In the genomic region with DNA sequence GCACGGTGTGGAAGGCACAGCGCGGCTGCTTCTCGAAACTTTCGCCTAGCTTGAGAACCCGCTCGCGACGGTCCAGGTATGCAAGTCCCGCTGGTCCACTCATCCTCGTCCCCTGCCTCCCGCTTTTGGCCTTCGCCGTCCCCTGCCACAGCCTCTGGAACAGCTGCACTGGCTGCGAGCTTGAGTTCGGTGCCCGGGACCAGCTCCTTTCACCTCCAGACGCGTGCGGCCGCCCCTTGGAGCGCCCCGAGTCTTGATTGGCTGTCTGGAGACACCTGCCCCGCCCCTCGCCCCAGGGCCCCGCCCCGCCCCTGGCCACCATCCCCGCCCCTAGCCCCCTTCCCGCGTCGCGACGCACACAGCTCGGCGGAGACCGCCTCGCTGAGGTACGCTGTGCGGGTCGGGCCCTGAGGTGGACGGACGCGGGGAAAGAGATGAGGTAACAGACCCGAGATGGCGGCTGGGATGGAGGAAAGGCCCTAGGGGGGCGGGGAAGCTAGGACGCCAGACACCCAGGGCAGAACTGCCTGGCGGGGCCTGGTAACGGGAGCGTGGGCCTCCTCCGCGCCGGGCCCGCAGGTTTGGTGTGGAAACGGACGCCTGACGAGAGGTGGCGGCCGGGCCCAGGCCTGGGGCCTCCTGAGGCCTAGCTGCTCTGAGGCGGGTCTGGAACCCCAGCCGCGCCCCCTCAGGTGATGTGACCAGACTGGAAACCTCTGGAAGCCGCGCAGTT, we compare ENCODE assay signal across 8 mouse cellular contexts. TPM values are rescaled to one million over a fixed set of nuclear protein-coding genes. Genes with fewer than 3 reads are reported as not detected.
DNase-seq lines count a peak whose midpoint lies in the region; ATAC-seq lines count a peak whose summit lies in the region.

A gene (plus strand): TSS at position 332 of the 733 bp plus-strand sequence.

- H3K27me3 ChIP-seq in forebrain, embryonic 13.5 days, result peaks cover 3% of the 10 kb centered on the region; the same call in 1 of the 2 replicates
- H3K27me3 ChIP-seq in liver, embryonic 16.5 days (ENCODE audit: control insufficient read depth, insufficient read depth, low read depth, low read length), result peaks cover 2% of the 10 kb centered on the region; the same call in 1 of the 2 replicates
- peaks cover 12% of the 10 kb centered on the region for H3K27me3 ChIP-seq in neural tube, embryonic 13.5 days

- 0 out of 2 replicates have a peak, but pooled peaks cover 4% of the 10 kb centered on the region for H3K36me3 ChIP-seq in forebrain, embryonic 13.5 days (ENCODE audit: poor library complexity, severe bottlenecking)
- H3K36me3 ChIP-seq in liver, embryonic 16.5 days (ENCODE audit: control insufficient read depth, insufficient read depth), result no peaks in the 10 kb centered on the region
- H3K36me3 ChIP-seq in neural tube, embryonic 13.5 days, result no peaks in the 10 kb centered on the region

- peaks cover 16% of the 10 kb centered on the region for H3K4me1 ChIP-seq in forebrain, embryonic 13.5 days
- peaks cover 10% of the 10 kb centered on the region for H3K4me1 ChIP-seq in liver, embryonic 16.5 days (ENCODE audit: control insufficient read depth, low read depth, low read length)
- H3K4me1 ChIP-seq in neural tube, embryonic 13.5 days (replicated peaks), result peaks cover 24% of the 10 kb centered on the region

- peak; percentile 80 for DNase-seq in ES-CJ7 (ENCODE audit: low read depth, low spot score)
- DNase-seq in heart, postnatal 10 days, result peak; percentile 83 to 85
- DNase-seq in large intestine, adult 2 months (ENCODE audit: low read depth, low spot score), result peak; percentile 32
- peak; percentile 48 for DNase-seq in telencephalon, adult 2 months (ENCODE audit: low read depth, low spot score)

- peak within 1 kb of the TSS; percentile 95 for H3K9ac ChIP-seq in forebrain, embryonic 13.5 days
- H3K9ac ChIP-seq in liver, embryonic 16.5 days (ENCODE audit: low read depth, low read length), result peak within 1 kb of the TSS; percentile 87
- peak within 1 kb of the TSS; percentile 92 for H3K9ac ChIP-seq in neural tube, embryonic 13.5 days

- peak within 1 kb of the TSS; percentile 75 for H3K27ac ChIP-seq in forebrain, embryonic 13.5 days
- H3K27ac ChIP-seq in liver, embryonic 16.5 days (ENCODE audit: low read length), result peak within 1 kb of the TSS; percentile 33; the same call in 1 of the 2 replicates
- peak within 1 kb of the TSS; percentile 86 for H3K27ac ChIP-seq in neural tube, embryonic 13.5 days (replicated peaks)

- WGBS in forebrain, embryonic 13.5 days, result 1% methylated on average over 63 of the region's 64 CpGs
- under 1% methylated on average over 64 of the region's 64 CpGs for WGBS in large intestine, adult 2 months
- 0% methylated on average over 61 of the region's 64 CpGs for WGBS in liver, embryonic 16.5 days (ENCODE audit: insufficient replicate concordance)
- under 1% methylated on average over 64 of the region's 64 CpGs for WGBS in neural tube, embryonic 13.5 days

- peak within 1 kb of the TSS; percentile 73 for H3K4me2 ChIP-seq in forebrain, embryonic 13.5 days
- H3K4me2 ChIP-seq in liver, embryonic 16.5 days (ENCODE audit: low read depth, low read length), result peak within 1 kb of the TSS; percentile 97
- H3K4me2 ChIP-seq in neural tube, embryonic 13.5 days, result peak within 1 kb of the TSS; percentile 79

- no peaks in the 10 kb centered on the region for H3K9me3 ChIP-seq in forebrain, embryonic 13.5 days (replicated peaks)
- no peaks in the 10 kb centered on the region for H3K9me3 ChIP-seq in liver, embryonic 16.5 days (replicated peaks; ENCODE audit: control insufficient read depth, low read length)
- H3K9me3 ChIP-seq in neural tube, embryonic 13.5 days, result no peaks in the 10 kb centered on the region

- ATAC-seq in cerebellum, adult (ENCODE audit: insufficient number of reproducible peaks, low FRiP score, low TSS enrichment), result peak; percentile 93
- ATAC-seq in forebrain, embryonic 13.5 days, result peak; percentile 99
- peak; percentile 99 for ATAC-seq in liver, embryonic 16.5 days (ENCODE audit: low read depth)
- peak; percentile 99 for ATAC-seq in neural tube, embryonic 13.5 days (ENCODE audit: low read depth)

- intact Hi-C loops in heart, postnatal 10 days (cut with DNase I), result loop anchor here (10.0 kb wide), 1 partner anchor 743 kb away; no protein-coding TSS in a partner anchor

- peak within 1 kb of the TSS; percentile 87 for H3K4me3 ChIP-seq in forebrain, embryonic 13.5 days
- peak within 1 kb of the TSS; percentile 92 for H3K4me3 ChIP-seq in liver, embryonic 16.5 days (ENCODE audit: low read depth, low read length)
- peak within 1 kb of the TSS; percentile 90 for H3K4me3 ChIP-seq in neural tube, embryonic 13.5 days

RNA-seq across cellular contexts. Expression of the gene that starts here (rescaled TPM):
- polyA plus RNA-seq in forebrain, embryonic 13.5 days (2015; fragmentation: Nextera tagmentation; extraction: Ambion mirVana), result 60.3 and 60.4 TPM in 2 replicates
- 10 to 100 TPM; 12.2 to 13.3 TPM for total RNA-seq in heart, postnatal 10 days (2021)
- 1.1 and 1.2 TPM in 2 replicates for polyA plus RNA-seq in large intestine, adult 2 months (2012; rRNA removed)
- polyA plus RNA-seq in liver, embryonic 16.5 days (2015; fragmentation: Nextera tagmentation; extraction: Ambion mirVana), result 7.4 and 9.0 TPM in 2 replicates
- polyA plus RNA-seq in neural tube, embryonic 13.5 days (2015; fragmentation: Nextera tagmentation; extraction: Ambion mirVana), result 59.3 and 67.2 TPM in 2 replicates

Comparison
In these comparisons a context has a peak if more than half of its experiments do, and no peak if none do; other contexts are left out.
1. Peak in every context shown above with its lines: DNase-seq, ATAC-seq, H3K4me3 ChIP-seq and H3K27ac ChIP-seq.
2. DNase-seq: peak in every context shown above with its lines; median percentile 84 in heart, postnatal 10 days; 80 in ES-CJ7; 48 in telencephalon, adult 2 months; 32 in large intestine, adult 2 months.
3. H3K27ac ChIP-seq: peak in every context shown above with its lines; median percentile 86 in neural tube, embryonic 13.5 days; 75 in forebrain, embryonic 13.5 days; 33 in liver, embryonic 16.5 days.